Mouse (Mus musculus): ENCODE measurements around the gene Plaa.
"Not testable (repeated sequence)": the region's sequence is repeated elsewhere in the genome, so short reads cannot be mapped to it uniquely, and the experiment has no call there.

Gene Plaa

DNA sequence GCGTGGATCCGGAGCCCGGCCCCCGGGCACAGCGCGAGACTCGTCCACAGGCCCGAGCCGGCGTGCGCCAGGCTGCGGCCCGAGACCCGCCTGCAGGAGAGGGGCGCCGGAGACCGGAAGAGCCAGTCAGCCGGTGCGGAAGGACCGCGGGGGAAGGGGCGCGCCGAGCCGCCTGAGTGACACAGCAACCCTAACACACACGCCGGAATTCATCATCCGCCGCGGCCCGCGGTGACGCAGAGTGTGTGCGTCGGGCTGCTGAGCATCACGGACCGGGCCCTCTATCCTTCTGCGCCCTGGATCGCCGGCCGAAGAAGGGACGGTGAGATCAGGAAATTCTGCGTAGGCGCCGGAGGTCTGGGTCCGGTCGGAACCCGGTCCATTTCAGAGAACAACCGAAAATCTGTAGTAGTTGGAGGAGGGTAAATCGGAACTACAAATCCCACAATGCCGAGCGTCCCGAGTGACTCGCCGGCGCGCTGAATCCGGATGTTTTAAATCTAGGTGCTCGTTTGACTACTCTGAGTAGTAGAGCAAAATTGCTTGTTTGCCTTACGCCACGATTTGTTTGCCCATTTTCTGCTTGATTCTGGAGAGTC lies at the start of gene Plaa:
Gene Plaa (minus strand): TSS at position 214 of the 599 bp plus-strand sequence.
- DNase-seq (ENCODE audit: low read depth, low spot score), result peak; percentile 96

DNA sequence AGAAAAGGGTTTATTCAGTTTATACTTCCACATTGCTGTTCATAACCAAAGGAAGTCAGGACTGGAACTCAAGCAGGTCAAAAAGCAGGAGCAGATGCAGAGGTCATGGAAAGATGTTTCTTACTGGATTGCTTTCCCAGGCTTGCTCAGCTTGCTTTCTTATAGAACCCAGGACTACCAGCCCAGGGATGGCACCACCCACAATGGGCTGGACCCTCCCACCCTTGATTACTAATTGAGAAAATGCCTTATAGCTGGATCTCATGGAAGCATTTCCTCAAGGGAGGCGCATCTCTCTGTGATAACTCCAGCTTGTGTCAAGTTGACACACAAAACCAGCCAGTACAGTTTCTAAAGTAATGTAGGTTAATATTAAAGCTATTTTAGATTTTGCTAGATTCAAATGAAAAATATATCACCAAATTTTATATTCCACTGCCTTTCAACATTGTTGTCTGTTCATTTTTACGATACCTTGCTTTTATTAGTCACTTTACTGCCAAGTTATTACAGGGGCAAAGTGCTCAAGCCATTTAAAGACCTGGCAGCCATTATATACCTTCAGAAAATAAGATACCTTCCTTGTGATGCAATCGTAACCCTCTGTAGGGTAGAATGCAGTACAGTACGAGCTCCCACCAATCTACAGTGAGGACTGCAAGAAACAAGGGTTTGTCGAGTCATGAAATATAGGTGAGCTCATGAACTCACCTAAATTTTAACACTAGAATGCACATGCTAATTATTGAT lies 47.6 kb upstream of the Plaa start:
- not testable (repeated sequence) for DNase-seq (ENCODE audit: low read depth, low spot score)

GRCm38 (mm10) chr4:94649920-94650319 lies 46.9 kb upstream of the Plaa start, which contains the start of gene Lrrc19:
Gene Lrrc19, minus strand, starts transcription at chr4:94650144.
- no peak for DNase-seq (ENCODE audit: low read depth, low spot score)

DNA sequence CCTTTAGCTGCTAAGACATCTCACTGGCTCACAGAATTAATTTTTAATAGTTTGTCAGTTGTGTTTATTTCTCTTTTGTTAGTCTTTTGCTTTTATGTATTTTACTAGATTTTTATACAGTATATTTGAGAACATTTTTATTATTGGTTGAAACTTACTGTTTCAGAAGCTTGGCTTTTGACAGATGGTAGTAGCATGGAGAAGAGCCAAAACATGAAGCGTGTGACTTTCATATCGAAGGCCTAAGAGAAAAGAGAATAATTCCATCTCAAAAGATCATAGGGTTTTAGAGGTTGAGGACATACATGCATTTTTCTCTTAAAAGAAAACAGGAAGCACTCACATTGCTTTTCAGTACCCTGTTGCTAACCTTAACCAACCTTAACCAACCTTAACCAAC lies 40.1 kb upstream of the Plaa start:
- peak; percentile 70 for DNase-seq (ENCODE audit: low read depth, low spot score)

GRCm38 (mm10) chr4:94620077-94620476 lies 17.0 kb upstream of the Plaa start:
- DNase-seq (ENCODE audit: low read depth, low spot score), result no peak

GRCm38 (mm10) chr4:94614627-94615006 lies 11.6 kb upstream of the Plaa start:
- DNase-seq (ENCODE audit: low read depth, low spot score), result no peak

GRCm38 (mm10) chr4:94613972-94614626 lies 11.1 kb upstream of the Plaa start, which contains the start of gene Ift74:
Gene Ift74, plus strand, starts transcription at chr4:94614491.
- peak; percentile 99 for DNase-seq (ENCODE audit: low read depth, low spot score)

DNA sequence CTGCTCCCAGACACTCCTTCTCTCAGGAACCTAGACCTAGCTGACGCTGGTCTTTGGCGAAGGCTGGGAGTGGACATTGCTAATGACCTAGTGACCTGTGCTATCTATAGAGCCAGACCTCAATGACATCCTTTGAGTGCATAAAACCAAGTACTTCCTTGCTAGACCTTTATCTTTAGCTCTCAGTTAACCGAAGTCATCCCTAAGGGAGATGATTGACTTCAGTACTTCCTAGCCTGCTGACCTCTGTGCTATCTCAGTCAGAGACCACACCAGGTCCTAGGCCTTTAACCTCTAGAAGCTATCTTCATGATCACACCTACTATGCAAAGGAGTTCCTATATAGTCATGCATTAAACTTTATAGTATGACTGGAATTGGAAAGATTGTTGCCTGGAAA lies 7.3 kb upstream of the Plaa start:
- no peak for DNase-seq (ENCODE audit: low read depth, low spot score)

GRCm38 (mm10) chr4:94605591-94605990 lies 2.5 kb upstream of the Plaa start:
- DNase-seq (ENCODE audit: low read depth, low spot score), result no peak

GRCm38 (mm10) chr4:94604452-94605019 lies 1.5 kb upstream of the Plaa start:
- DNase-seq (ENCODE audit: low read depth, low spot score), result no peak

- DNase-seq (ENCODE audit: low read depth, low spot score), result peak; percentile 35
Measured at GRCm38 (mm10) chr4:94602496-94603030, 481 bp downstream of the Plaa start.

DNA sequence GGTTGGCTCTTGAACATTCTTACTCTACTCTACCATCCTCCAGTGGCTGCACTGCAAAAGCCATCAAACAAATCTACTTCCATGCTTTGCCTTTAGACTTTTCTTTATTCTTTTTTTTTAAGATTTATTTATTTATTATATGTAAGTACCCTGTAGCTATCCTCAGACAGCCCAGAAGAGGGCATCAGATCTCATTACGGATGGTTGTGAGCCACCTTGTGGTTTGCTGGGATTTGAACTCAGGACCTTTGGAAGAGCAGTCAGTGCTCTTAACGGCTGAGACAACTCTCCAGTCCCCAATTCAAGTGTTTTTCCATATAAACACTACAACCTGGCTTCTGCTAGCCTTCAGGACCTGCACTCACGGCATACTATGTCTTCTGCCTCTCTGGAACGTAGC lies 1.6 kb downstream of the Plaa start:
- DNase-seq (ENCODE audit: low read depth, low spot score), result peak; percentile 4

DNA sequence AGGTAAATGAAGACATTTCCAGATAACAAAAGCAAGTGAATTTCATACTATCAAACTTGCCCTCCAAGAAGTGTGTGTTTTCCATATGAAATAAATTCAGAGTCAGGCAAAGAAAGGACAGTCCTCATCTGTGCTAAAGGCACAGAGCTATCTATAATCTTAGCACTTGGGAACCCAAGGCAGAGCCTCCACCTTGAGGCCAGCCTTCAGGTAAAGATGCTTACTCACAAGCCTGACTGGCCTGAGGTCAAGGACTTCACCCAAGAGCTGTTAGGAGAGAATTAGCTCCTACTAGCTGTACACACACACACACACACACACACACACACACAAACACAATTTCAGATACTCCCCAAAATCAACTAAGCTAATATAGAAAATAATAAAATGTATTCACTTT lies 10.3 kb downstream of the Plaa start:
- DNase-seq (ENCODE audit: low read depth, low spot score), result no peak

DNA sequence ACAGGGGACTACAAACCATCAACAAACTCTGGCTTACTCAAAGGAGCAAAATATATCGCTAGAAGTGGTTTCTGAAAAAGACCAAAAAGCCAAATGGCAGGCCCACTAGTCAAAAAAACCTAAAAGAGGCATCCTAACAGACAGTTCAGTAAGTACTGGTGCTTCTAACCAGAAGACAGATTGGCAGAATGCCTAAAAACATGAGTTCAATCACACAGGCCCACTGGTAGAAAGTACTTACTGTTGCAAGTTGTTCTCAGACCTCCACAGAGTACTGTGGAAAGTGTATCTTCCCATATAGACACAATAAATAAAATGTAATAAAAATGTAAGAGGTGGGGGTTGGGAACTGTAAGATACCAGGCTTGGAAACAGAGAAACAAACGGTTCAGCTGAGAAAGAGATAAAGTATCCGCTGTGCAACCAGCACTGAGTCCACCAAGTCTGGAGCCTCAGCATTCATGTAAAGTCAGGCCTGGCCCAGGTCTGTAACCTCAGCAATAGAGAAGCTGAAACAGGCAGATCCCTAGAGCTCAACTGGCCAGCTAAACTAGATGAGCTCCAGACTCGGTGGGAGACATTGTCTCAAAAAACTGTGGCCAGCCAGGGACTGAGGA lies 11.2 kb downstream of the Plaa start:
- DNase-seq (ENCODE audit: low read depth, low spot score), result peak; percentile 6

GRCm38 (mm10) chr4:94572677-94573076 lies 30.4 kb downstream of the Plaa start:
- no peak for DNase-seq (ENCODE audit: low read depth, low spot score)

DNA sequence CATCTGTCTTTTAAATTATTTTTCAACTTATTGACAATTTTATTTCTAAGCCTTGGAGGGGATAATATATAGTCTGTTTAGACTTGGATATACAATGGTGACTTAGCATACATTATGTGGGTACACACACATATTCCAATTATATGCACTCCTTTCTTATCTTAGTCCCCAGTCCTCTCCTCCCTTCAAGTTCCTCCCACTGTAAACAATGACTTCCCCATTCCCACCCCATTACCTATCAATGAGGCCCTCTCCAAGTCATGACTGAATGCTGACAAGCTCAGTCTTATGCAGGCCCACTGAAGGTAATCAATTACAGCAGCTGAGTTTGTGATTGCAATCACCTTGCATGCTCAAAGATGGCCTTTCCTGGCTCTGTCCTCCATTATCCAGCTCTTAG lies 38.7 kb downstream of the Plaa start:
- DNase-seq (ENCODE audit: low read depth, low spot score), result no peak

DNA sequence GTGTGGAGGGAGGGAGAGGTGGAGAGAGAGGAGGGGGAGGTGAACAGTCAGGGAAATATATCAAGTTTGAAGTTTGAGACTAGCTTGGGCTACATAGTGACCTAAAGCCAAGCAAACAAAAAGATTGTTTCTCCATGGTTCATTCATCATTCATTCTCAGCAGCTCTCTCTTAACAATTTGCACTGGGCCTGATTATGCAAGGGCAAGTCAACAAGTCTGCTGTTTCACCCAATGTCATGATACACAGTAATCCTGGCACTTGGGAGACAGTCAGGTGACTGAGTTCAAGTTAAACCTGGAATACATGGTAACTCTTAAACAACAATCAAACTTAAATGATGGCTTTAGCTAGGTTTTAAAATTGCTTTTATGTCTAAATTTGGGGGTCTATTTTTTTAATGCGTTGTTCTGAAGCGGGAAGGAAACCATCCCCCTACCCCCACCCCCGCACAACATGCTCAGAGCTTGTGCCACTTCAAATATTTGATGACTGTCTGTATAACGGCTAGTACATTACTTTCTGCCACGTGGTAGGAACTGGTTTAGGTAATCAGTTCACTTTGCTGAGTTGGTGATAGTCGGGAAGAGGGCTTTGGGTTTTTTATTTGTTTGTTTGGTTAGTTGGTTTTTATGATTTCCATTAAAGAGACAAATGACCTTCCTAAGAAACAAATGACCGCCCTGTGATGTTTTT lies 40.9 kb downstream of the Plaa start:
- DNase-seq (ENCODE audit: low read depth, low spot score), result no peak

GRCm38 (mm10) chr4:94560316-94560715 lies 42.7 kb downstream of the Plaa start:
- no peak for DNase-seq (ENCODE audit: low read depth, low spot score)

DNA sequence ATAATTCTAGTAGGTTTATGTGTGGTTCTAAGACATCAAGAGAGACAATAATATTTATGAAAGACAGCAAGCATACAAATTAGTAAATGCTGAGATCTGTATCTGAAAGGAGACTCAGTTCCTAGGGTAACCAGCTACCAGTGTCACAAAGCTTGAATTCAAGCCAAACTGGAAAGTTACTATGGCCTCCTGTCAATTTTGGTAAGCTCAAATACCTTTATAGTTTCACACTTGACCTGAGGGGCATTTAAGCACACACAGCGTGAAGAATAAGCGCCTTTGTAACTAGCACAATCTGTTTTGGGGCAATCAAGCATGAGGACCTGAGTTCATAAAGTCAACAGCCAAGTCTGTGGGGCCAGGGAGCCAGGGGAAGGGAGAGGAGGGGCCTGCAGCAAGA lies 43.8 kb downstream of the Plaa start:
- no peak for DNase-seq (ENCODE audit: low read depth, low spot score)

GRCm38 (mm10) chr4:94557145-94557544 lies 45.9 kb downstream of the Plaa start:
- no peak for DNase-seq (ENCODE audit: low read depth, low spot score)

All from brain, adult 2 months (tissue).